Mouse (Mus musculus) heart, embryonic 13.5 days (tissue): Measurements from ENCODE around the gene Cep68. TPM values are rescaled to one million over a fixed set of nuclear protein-coding genes. Genes with fewer than 3 reads are reported as not detected.

ENCODE experiments used
- ATAC-seq: fragments of 200-750 bp; cut with Nextera tagmentation; 2 replicates; pipeline ENCODE4 v1.8.0; 2017; ENCODE audit warnings: moderate TSS enrichment; ENCODE audit not compliant: insufficient number of reproducible peaks, low FRiP score, low TSS enrichment; ENCODE audit errors: extremely low read depth
- H3K27ac ChIP-seq: fragments of 300-500 bp; sonication (generic); replicated peaks from 2 replicates; pipeline ENCODE4 v1.5.1; 2015; ENCODE audit warnings: moderate library complexity, mild to moderate bottlenecking, inconsistent platforms
- H3K27me3 ChIP-seq: fragments of 300-500 bp; sonication (generic); replicated peaks from 2 replicates; pipeline ENCODE4 v1.6.1; 2015; ENCODE audit warnings: mild to moderate bottlenecking, inconsistent platforms
- H3K36me3 ChIP-seq: fragments of 300-500 bp; sonication (generic); 2 replicates; pipeline ENCODE4 v1.6.1; 2015; ENCODE audit warnings: mild to moderate bottlenecking, inconsistent platforms
- H3K4me1 ChIP-seq: fragments of 300-500 bp; sonication (generic); 2 replicates; pipeline ENCODE4 v1.6.1; 2015; ENCODE audit warnings: inconsistent platforms
- H3K4me2 ChIP-seq: fragments of 300-500 bp; sonication (generic); 2 replicates; pipeline ENCODE4 v1.6.1; 2015; ENCODE audit warnings: inconsistent platforms, mild to moderate bottlenecking, moderate library complexity
- H3K4me3 ChIP-seq: fragments of 300-500 bp; sonication (generic); 2 replicates; pipeline ENCODE4 v1.5.1; 2015; ENCODE audit warnings: moderate library complexity, mild to moderate bottlenecking, inconsistent platforms
- H3K9ac ChIP-seq: fragments of 300-500 bp; sonication (generic); 2 replicates; pipeline ENCODE4 v1.6.1; 2015; ENCODE audit warnings: inconsistent platforms, mild to moderate bottlenecking, moderate library complexity
- H3K9me3 ChIP-seq: fragments of 300-500 bp; sonication (generic); 2 replicates; pipeline ENCODE4 v1.6.1; 2016; ENCODE audit warnings: inconsistent platforms
- WGBS: fragments of 180-500 bp; shearing (Covaris S2); methylation state at CpG from one replicate; pipeline ENCODE4 v1.1.7; 2015; ENCODE audit warnings: mixed read lengths; 5-methylcytosine and 5-hydroxymethylcytosine counted together
- polyA plus RNA-seq: library from polyadenylated mRNA; unstranded; fragments of >200 nt; fragmentation: Nextera tagmentation; extraction: Ambion mirVana; gene quantifications from 2 replicates; pipeline ENCODE4 v1.2.1, GENCODE M21; 2015

Gene Cep68
- polyA plus RNA-seq, 1 experiment from 2014 or later = 28.9 TPM

GRCm38 (mm10) chr11:20202299-20203011, 46.8 kb downstream of the Cep68 start:
- ATAC-seq = no peak
- Histone ChIP-seq H3K4me1 (peaks cover 49% of the 10 kb centered on the region), H3K27me3 (no peaks in the 10 kb centered on the region), H3K36me3 (no peaks in the 10 kb centered on the region), H3K9me3 (no peaks in the 10 kb centered on the region), H3K9ac (peak overlapping the region; percentile 99), H3K27ac (peak overlapping the region; percentile 99), H3K4me3 (peak overlapping the region; percentile 100), H3K4me2 (peak overlapping the region; percentile 78)
- WGBS = 31% methylated on average over 7 of the region's 7 CpGs

GRCm38 (mm10) chr11:20201661-20202101, 47.5 kb downstream of the Cep68 start:
- Histone ChIP-seq H3K4me1 (peaks cover 48% of the 10 kb centered on the region), H3K36me3 (no peaks in the 10 kb centered on the region), H3K9ac (peak overlapping the region; percentile 99), H3K27me3 (no peaks in the 10 kb centered on the region), H3K4me2 (peak overlapping the region; percentile 78), H3K9me3 (no peaks in the 10 kb centered on the region), H3K4me3 (peak overlapping the region; percentile 100), H3K27ac (peak overlapping the region; percentile 99)
- WGBS = under 1% methylated on average over 40 of the region's 40 CpGs
- peak; percentile 32 for ATAC-seq

- no peaks in the 10 kb centered on the region for H3K36me3 ChIP-seq
- H3K4me2 ChIP-seq = peak within 1 kb of the TSS; percentile 78
- H3K4me1 ChIP-seq = peaks cover 46% of the 10 kb centered on the region
- peak within 1 kb of the TSS; percentile 99 for H3K9ac ChIP-seq
- H3K27ac ChIP-seq = peak within 1 kb of the TSS; percentile 99
- peak within 1 kb of the TSS; percentile 100 for H3K4me3 ChIP-seq
- under 1% methylated on average over 44 of the region's 54 CpGs for WGBS
- no peaks in the 10 kb centered on the region for H3K9me3 ChIP-seq
- H3K27me3 ChIP-seq = no peaks in the 10 kb centered on the region
- ATAC-seq = peak; percentile 92
Observed at GRCm38 (mm10) chr11:20200713-20201575, 48.3 kb downstream of the Cep68 start, which contains the start of gene Rab1a. Gene Rab1a (plus strand): TSS chr11:20201432.

- H3K27me3 ChIP-seq = no peaks in the 10 kb centered on the region
- no peak overlapping the region for H3K9ac ChIP-seq
- H3K9me3 ChIP-seq = no peaks in the 10 kb centered on the region
- H3K36me3 ChIP-seq = no peaks in the 10 kb centered on the region
- H3K4me2 ChIP-seq = no peak overlapping the region
- no peak for ATAC-seq
- no peak overlapping the region for H3K4me3 ChIP-seq
- WGBS = 59% methylated on average over 4 of the region's 4 CpGs
- H3K27ac ChIP-seq = no peak overlapping the region
- H3K4me1 ChIP-seq = peaks cover 16% of the 10 kb centered on the region
Observed at GRCm38 (mm10) chr11:20193100-20193736, 56.0 kb downstream of the Cep68 start.

GRCm38 (mm10) chr11:20187271-20187670, 62.0 kb downstream of the Cep68 start:
- no peak overlapping the region for H3K4me3 ChIP-seq
- no peaks in the 10 kb centered on the region for H3K36me3 ChIP-seq
- ATAC-seq = no peak
- no peaks in the 10 kb centered on the region for H3K9me3 ChIP-seq
- no peaks in the 10 kb centered on the region for H3K27me3 ChIP-seq
- H3K9ac ChIP-seq = no peak overlapping the region
- no peak overlapping the region for H3K27ac ChIP-seq
- H3K4me2 ChIP-seq = no peak overlapping the region
- 75% methylated on average over 6 of the region's 6 CpGs for WGBS
- no peaks in the 10 kb centered on the region for H3K4me1 ChIP-seq

Other genes with a start within 250 kb of the Cep68 start
- 83.4 and 89.0 TPM in 2 replicates for gene Actr2, start 136.5 kb downstream of the Cep68 start, polyA plus RNA-seq
- 182 and 198 TPM in 2 replicates for gene Rab1a, start 48.0 kb downstream of the Cep68 start, polyA plus RNA-seq
- gene Slc1a4, start 83.3 kb upstream of the Cep68 start, polyA plus RNA-seq = 7.8 and 8.1 TPM in 2 replicates